Mouse (Mus musculus) forebrain, embryonic 14.5 days (tissue): Measurements from ENCODE around the gene Eral1. TPM values are rescaled to one million over a fixed set of nuclear protein-coding genes. Genes with fewer than 3 reads are reported as not detected.
"Not testable (repeated sequence)": the region's sequence is repeated elsewhere in the genome, so short reads cannot be mapped to it uniquely, and the experiment has no call there.

Experiments
- ATAC-seq: fragments of 200-750 bp; cut with Nextera tagmentation; 2 replicates; pipeline ENCODE4 v1.8.0; 2017; ENCODE audit warnings: mild to moderate bottlenecking, moderate library complexity
- DNase-seq: peaks from one replicate; pipeline ENCODE4 v3.0.0-alpha.2; 2015; ENCODE audit warnings: low spot score
- H3K27ac ChIP-seq: fragments of 300-500 bp; sonication (generic); 2 replicates; pipeline ENCODE4 v1.5.1; 2014; ENCODE audit warnings: low read depth, mild to moderate bottlenecking, control low read depth, low read length, moderate library complexity
- H3K27me3 ChIP-seq: fragments of 300-500 bp; sonication (generic); replicated peaks from 2 replicates; pipeline ENCODE4 v1.6.1; 2014; ENCODE audit warnings: low read length, control low read depth, mixed read lengths; ENCODE audit not compliant: control insufficient read depth, insufficient read depth
- H3K36me3 ChIP-seq: fragments of 300-500 bp; sonication (generic); 2 replicates; pipeline ENCODE4 v1.6.1; 2014; ENCODE audit warnings: low read length, control low read depth; ENCODE audit not compliant: control insufficient read depth, insufficient read depth
- H3K4me1 ChIP-seq: fragments of 300-500 bp; sonication (generic); 2 replicates; pipeline ENCODE4 v1.6.1; 2014; ENCODE audit warnings: antibody characterized with exemption, low read length, control low read depth; ENCODE audit not compliant: control insufficient read depth, insufficient read depth
- H3K4me2 ChIP-seq: fragments of 300-500 bp; sonication (generic); 2 replicates; pipeline ENCODE4 v1.6.1; 2014; ENCODE audit warnings: mild to moderate bottlenecking, control low read depth, low read length
- H3K4me3 ChIP-seq: fragments of 300-500 bp; sonication (generic); 2 replicates; pipeline ENCODE4 v1.5.1; 2014; ENCODE audit warnings: low read depth, low read length, control low read depth
- H3K9ac ChIP-seq: fragments of 300-500 bp; sonication (generic); 2 replicates; pipeline ENCODE4 v1.6.1; 2014; ENCODE audit warnings: mild to moderate bottlenecking, low read length, control low read depth, moderate library complexity
- H3K9me3 ChIP-seq: fragments of 300-500 bp; sonication (generic); replicated peaks from 2 replicates; pipeline ENCODE4 v1.6.1; 2016; ENCODE audit warnings: low read length, control low read depth, mixed read lengths; ENCODE audit not compliant: control insufficient read depth
- WGBS: fragments of 180-500 bp; shearing (Covaris S2); extraction: QIAGEN DNeasy Blood & Tissue Kit; methylation state at CpG from one replicate; pipeline ENCODE4 v1.1.7; 2014; 5-methylcytosine and 5-hydroxymethylcytosine counted together
- polyA plus RNA-seq: library from polyadenylated mRNA; unstranded; fragments of >200 nt; fragmentation: Nextera tagmentation; extraction: Ambion mirVana; gene quantifications from 2 replicates; pipeline ENCODE4 v1.2.1, GENCODE M21; 2014

Gene Eral1
- polyA plus RNA-seq, 1 experiment from 2014 or later = 40.2 TPM

GRCm38 (mm10) chr11:78059833-78060757 lies 20.1 kb downstream of the Eral1 start:
- Histone ChIP-seq H3K27me3 (no peaks in the 10 kb centered on the region), H3K9me3 (no peaks in the 10 kb centered on the region), H3K4me2 (no peak overlapping the region), H3K4me3 (no peak overlapping the region), H3K4me1 (no peaks in the 10 kb centered on the region), H3K36me3 (peaks cover 51% of the 10 kb centered on the region), H3K27ac (no peak overlapping the region), H3K9ac (no peak overlapping the region)
- ATAC-seq (peak; percentile 70; the same call in 1 of the 2 replicates), DNase-seq (peak; percentile 80)
- 58% methylated on average over 9 of the region's 9 CpGs for WGBS

- H3K4me3 ChIP-seq = no peak overlapping the region
- ATAC-seq (no peak), DNase-seq (no peak)
- WGBS = 84% methylated on average over 8 of the region's 8 CpGs
- no peaks in the 10 kb centered on the region for H3K9me3 ChIP-seq
- H3K9ac ChIP-seq = no peak overlapping the region
- no peaks in the 10 kb centered on the region for H3K4me1 ChIP-seq
- H3K4me2 ChIP-seq = no peak overlapping the region
- peaks cover 74% of the 10 kb centered on the region for H3K36me3 ChIP-seq
- no peak overlapping the region for H3K27ac ChIP-seq
- H3K27me3 ChIP-seq = no peaks in the 10 kb centered on the region
Measured at GRCm38 (mm10) chr11:78056946-78057345, 23.2 kb downstream of the Eral1 start.

- H3K4me1 ChIP-seq = no peaks in the 10 kb centered on the region
- no peak overlapping the region for H3K4me2 ChIP-seq
- no peak overlapping the region for H3K4me3 ChIP-seq
- H3K9me3 ChIP-seq = no peaks in the 10 kb centered on the region
- 95% methylated on average over 8 of the region's 8 CpGs for WGBS
- H3K27ac ChIP-seq = no peak overlapping the region
- H3K36me3 ChIP-seq = peaks cover 73% of the 10 kb centered on the region
- ATAC-seq (no peak), DNase-seq (no peak)
- H3K27me3 ChIP-seq = no peaks in the 10 kb centered on the region
- H3K9ac ChIP-seq = no peak overlapping the region
Measured at GRCm38 (mm10) chr11:78053078-78053477, 27.1 kb downstream of the Eral1 start.

GRCm38 (mm10) chr11:78048637-78049036 lies 31.5 kb downstream of the Eral1 start:
- H3K4me3 ChIP-seq, DNase-seq, H3K4me2 ChIP-seq, ATAC-seq, H3K4me1 ChIP-seq, H3K9ac ChIP-seq, H3K9me3 ChIP-seq, H3K27me3 ChIP-seq, H3K27ac ChIP-seq: not testable (repeated sequence)
- 95% methylated on average over 4 of the region's 4 CpGs for WGBS
- H3K36me3 ChIP-seq = peaks cover 30% of the 10 kb centered on the region

- H3K27me3 ChIP-seq = no peaks in the 10 kb centered on the region
- no peak overlapping the region for H3K9ac ChIP-seq
- WGBS = 78% methylated on average over 5 of the region's 5 CpGs
- no peak overlapping the region for H3K27ac ChIP-seq
- no peak overlapping the region for H3K4me2 ChIP-seq
- H3K36me3 ChIP-seq = peaks cover 3% of the 10 kb centered on the region; the same call in 1 of the 2 replicates
- no peak overlapping the region for H3K4me3 ChIP-seq
- H3K9me3 ChIP-seq = no peaks in the 10 kb centered on the region
- ATAC-seq (no peak), DNase-seq (peak; percentile 41)
- no peaks in the 10 kb centered on the region for H3K4me1 ChIP-seq
Measured at GRCm38 (mm10) chr11:78044758-78045251, 35.4 kb downstream of the Eral1 start.

- H3K27me3 ChIP-seq, ATAC-seq, H3K9me3 ChIP-seq, H3K4me3 ChIP-seq, H3K36me3 ChIP-seq, H3K4me2 ChIP-seq, H3K4me1 ChIP-seq, H3K9ac ChIP-seq, DNase-seq, H3K27ac ChIP-seq: not testable (repeated sequence)
- 92% methylated on average over 4 of the region's 4 CpGs for WGBS
Measured at GRCm38 (mm10) chr11:78042290-78042870, 37.8 kb downstream of the Eral1 start.

- WGBS = 58% methylated on average over 2 of the region's 2 CpGs
- no peak overlapping the region for H3K9ac ChIP-seq
Measured at GRCm38 (mm10) chr11:78040878-78041277, 39.3 kb downstream of the Eral1 start.

GRCm38 (mm10) chr11:78037831-78038752 lies 42.1 kb downstream of the Eral1 start, which contains the start of gene Flot2:
Gene Flot2 (plus strand): TSS chr11:78037931.
- DNase-seq (peak; percentile 78), ATAC-seq (peak; percentile 92)
- Histone ChIP-seq H3K27ac (peak within 1 kb of the TSS; percentile 80), H3K27me3 (no peaks in the 10 kb centered on the region), H3K4me3 (peak within 1 kb of the TSS; percentile 92), H3K36me3 (peaks cover 11% of the 10 kb centered on the region; the same call in 1 of the 2 replicates), H3K4me1 (peaks cover 11% of the 10 kb centered on the region), H3K4me2 (peak within 1 kb of the TSS; percentile 82), H3K9me3 (no peaks in the 10 kb centered on the region), H3K9ac (peak within 1 kb of the TSS; percentile 95)
- 2% methylated on average over 52 of the region's 55 CpGs for WGBS

More at GRCm38 (mm10) chr11:78040878-78041277, 39.3 kb downstream of the Eral1 start:
- DNase-seq (peak; percentile 14), ATAC-seq (no peak)
- Histone ChIP-seq H3K4me1 (peaks cover 9% of the 10 kb centered on the region), H3K9me3 (no peaks in the 10 kb centered on the region), H3K27me3 (no peaks in the 10 kb centered on the region), H3K27ac (no peak overlapping the region), H3K36me3 (peaks cover 5% of the 10 kb centered on the region; the same call in 1 of the 2 replicates), H3K4me3 (no peak overlapping the region), H3K4me2 (no peak overlapping the region)
